Mouse (Mus musculus): ENCODE results near the gene Lipc. TPM values are rescaled to one million over a fixed set of nuclear protein-coding genes. Genes with fewer than 3 reads are reported as not detected.

The Lipc gene
- polyA plus RNA-seq, 1 experiment = 0.08 TPM

DNA sequence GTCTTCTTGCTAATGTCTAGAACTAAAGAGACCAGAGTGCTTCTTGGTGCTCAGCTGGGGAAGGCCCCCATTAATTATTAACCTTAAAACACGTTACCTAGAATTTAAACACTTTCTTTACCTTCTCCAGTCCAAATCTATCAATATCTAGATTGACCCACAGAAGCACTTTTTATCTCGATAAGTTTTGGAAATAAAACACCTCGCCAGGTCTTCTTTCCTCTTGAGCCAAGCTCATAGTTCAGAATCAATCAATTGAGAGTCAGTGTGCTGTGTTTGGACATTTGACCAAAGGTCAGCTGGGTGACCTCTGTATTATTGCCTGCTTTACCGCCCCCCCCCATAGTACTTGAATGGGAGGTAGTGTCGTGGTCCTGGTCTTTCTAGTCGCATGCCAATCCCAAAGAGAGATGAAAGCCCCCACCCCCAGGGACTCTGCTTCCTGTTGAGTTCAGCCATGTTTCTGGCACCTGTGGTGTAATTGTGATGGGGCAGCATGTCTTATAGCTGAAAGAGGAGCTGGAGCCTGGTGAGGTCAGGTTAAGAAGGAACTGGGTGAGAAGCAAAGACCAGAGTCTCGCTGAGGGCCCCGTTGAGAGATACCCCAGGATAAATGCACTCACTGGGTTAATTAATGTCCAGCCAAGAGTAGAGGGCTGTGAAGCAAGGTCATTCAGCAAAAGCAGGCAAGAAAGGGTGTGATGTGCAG is 17.3 kb downstream of the Lipc start:
- 70% methylated on average over 8 of the region's 8 CpGs for WGBS
- H3K27me3 ChIP-seq (ENCODE audit: control insufficient read depth, insufficient read depth, low read length) = no peaks in the 10 kb centered on the region
- H3K4me1 ChIP-seq (ENCODE audit: control insufficient read depth, insufficient read depth, low read length) = peaks cover 35% of the 10 kb centered on the region
- DNase-seq = no peak
- H3K4me3 ChIP-seq (replicated peaks; ENCODE audit: insufficient read depth, low read depth, low read length) = no peak overlapping the region
- H3K27ac ChIP-seq (ENCODE audit: insufficient read depth, low read length) = no peak overlapping the region
- TF ChIP-seq POLR2A (IDR thresholded peaks at IDR 0.05; ENCODE audit: borderline replicate concordance, insufficient read depth, low read length) (no peak), CTCF (IDR thresholded peaks at IDR 0.05; ENCODE audit: borderline replicate concordance, insufficient read depth, low read depth, low read length) (no peak)

DNA sequence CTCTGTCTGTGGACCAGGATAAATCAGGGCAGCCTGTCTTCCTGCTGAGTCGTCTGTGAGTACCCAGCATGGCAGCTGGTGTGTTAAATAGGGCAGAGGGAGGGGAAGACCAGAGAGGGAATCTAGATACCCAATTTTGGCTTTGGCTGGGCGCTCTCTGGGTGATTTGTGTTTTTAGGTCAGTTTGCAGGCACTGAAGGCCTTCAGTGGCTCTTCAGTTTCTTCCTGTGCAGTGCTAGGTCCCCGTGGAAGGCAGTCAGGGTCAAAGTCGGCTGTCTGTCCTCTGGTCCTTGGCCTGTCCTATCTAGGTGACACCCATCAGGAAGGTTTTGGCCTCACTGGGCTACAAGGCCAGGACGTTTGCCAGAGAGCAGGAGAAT is 21.4 kb downstream of the Lipc start:
- peak; percentile 87 to 95 for DNase-seq
- WGBS = 9% methylated on average over 5 of the region's 5 CpGs
- Histone ChIP-seq H3K27me3 (ENCODE audit: control insufficient read depth, insufficient read depth, low read length) (no peaks in the 10 kb centered on the region), H3K4me1 (ENCODE audit: control insufficient read depth, insufficient read depth, low read length) (peaks cover 26% of the 10 kb centered on the region), H3K4me3 (replicated peaks; ENCODE audit: insufficient read depth, low read depth, low read length) (peak overlapping the region; percentile 12), H3K27ac (ENCODE audit: insufficient read depth, low read length) (peak overlapping the region; percentile 88)
- TF ChIP-seq POLR2A (IDR thresholded peaks at IDR 0.05; ENCODE audit: borderline replicate concordance, insufficient read depth, low read length) (peak; percentile 43; the same call in 1 of the 2 replicates), CTCF (IDR thresholded peaks at IDR 0.05; ENCODE audit: borderline replicate concordance, insufficient read depth, low read depth, low read length) (no peak)

- peak; percentile 87 for DNase-seq
- peak overlapping the region; percentile 12 for H3K4me3 ChIP-seq (replicated peaks; ENCODE audit: insufficient read depth, low read depth, low read length)
- 13% methylated on average over 15 of the region's 15 CpGs for WGBS
- H3K27ac ChIP-seq (ENCODE audit: insufficient read depth, low read length) = peak overlapping the region; percentile 88
- TF ChIP-seq CTCF (IDR thresholded peaks at IDR 0.05; ENCODE audit: borderline replicate concordance, insufficient read depth, low read depth, low read length) (peak; percentile 72), POLR2A (IDR thresholded peaks at IDR 0.05; ENCODE audit: borderline replicate concordance, insufficient read depth, low read length) (no peak)
- no peaks in the 10 kb centered on the region for H3K27me3 ChIP-seq (ENCODE audit: control insufficient read depth, insufficient read depth, low read length)
- peaks cover 26% of the 10 kb centered on the region for H3K4me1 ChIP-seq (ENCODE audit: control insufficient read depth, insufficient read depth, low read length)
Measured at GRCm38 (mm10) chr9:70929840-70930640, 22.0 kb downstream of the Lipc start.

DNA sequence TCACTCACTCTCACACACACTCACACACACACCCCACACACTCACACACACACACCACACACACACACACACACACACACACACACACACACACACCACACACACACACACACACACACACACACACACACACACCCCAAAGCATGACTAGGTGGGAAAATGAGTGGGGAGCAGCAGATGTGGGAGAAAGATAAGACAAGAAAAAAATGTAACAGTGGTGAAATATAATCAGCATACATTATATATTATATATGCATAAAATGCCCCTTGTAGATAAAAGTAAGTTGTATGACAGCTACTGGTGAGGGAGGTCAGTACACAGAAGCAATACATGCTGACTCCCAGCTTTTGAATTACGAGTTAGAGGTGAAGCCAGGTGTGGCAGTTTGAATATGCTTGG is 23.6 kb downstream of the Lipc start:
- Histone ChIP-seq H3K4me3 (replicated peaks; ENCODE audit: insufficient read depth, low read depth, low read length) (no peak overlapping the region), H3K27me3 (ENCODE audit: control insufficient read depth, insufficient read depth, low read length) (no peaks in the 10 kb centered on the region), H3K27ac (ENCODE audit: insufficient read depth, low read length) (peak overlapping the region; percentile 70), H3K4me1 (ENCODE audit: control insufficient read depth, insufficient read depth, low read length) (peaks cover 26% of the 10 kb centered on the region)
- 97% methylated on average over 1 of the region's 1 CpGs for WGBS
- DNase-seq = no peak
- no peak for TF ChIP-seq POLR2A (IDR thresholded peaks at IDR 0.05; ENCODE audit: borderline replicate concordance, insufficient read depth, low read length)
- no peak for TF ChIP-seq CTCF (IDR thresholded peaks at IDR 0.05; ENCODE audit: borderline replicate concordance, insufficient read depth, low read depth, low read length)

DNA sequence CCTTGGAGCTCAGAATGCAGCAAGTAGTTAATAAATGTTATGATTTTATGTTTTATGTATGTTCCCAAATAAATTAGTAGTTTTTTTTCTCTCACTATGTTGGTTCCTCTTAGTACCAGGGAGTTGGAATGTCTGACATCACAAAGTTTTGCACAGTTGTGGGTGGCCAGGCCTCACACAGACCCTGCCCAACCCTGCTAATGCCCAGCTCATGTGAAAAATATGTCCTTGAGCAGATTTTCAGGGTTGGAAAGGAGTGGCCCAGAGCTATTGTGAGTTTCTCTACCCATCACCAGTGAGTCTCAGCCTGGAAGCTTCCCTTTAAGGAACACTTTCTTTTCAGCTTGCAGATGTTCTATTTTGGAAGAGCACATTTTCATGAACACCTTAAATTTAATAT is 24.3 kb downstream of the Lipc start:
- DNase-seq = no peak
- Histone ChIP-seq H3K4me3 (replicated peaks; ENCODE audit: insufficient read depth, low read depth, low read length) (no peak overlapping the region), H3K27ac (ENCODE audit: insufficient read depth, low read length) (no peak overlapping the region), H3K4me1 (ENCODE audit: control insufficient read depth, insufficient read depth, low read length) (peaks cover 26% of the 10 kb centered on the region), H3K27me3 (ENCODE audit: control insufficient read depth, insufficient read depth, low read length) (no peaks in the 10 kb centered on the region)
- TF ChIP-seq CTCF (IDR thresholded peaks at IDR 0.05; ENCODE audit: borderline replicate concordance, insufficient read depth, low read depth, low read length) (no peak), POLR2A (IDR thresholded peaks at IDR 0.05; ENCODE audit: borderline replicate concordance, insufficient read depth, low read length) (no peak)

DNA sequence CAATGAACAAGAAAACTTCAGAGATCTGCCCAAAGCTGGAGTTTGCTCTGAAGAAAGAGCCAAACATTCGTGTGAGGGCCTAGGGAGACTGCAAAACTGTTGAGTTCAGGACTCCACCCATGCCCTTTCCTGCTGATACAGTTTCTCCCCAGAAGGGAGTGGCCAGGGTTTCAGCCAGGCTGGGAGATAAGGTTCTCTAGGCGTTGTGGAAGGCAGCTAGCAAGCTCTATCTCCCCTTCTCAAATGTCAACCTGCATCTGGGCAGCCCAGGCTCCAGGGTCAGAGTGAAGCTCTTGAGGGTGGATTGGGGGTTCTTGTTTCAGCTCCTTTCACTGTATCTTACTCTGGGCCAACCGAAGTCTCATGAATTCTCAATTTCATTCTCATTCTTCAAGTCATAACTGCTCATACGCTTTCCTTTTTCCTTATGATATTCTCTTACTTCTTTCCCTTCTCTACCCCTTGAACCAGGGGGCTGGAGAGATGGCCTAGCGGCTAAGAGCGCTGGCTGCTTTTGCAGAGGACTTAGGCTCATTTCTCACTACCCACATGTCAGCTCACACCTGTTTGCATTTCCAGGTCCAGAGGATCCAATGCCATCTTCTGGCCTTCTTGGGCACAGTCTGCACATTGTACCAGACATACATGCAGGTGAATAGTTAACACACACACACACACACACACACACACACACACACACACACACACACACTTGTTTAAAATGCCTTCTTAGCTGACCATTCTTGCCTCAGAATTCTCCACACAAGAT is 25.0 kb downstream of the Lipc start:
- TF ChIP-seq CTCF (IDR thresholded peaks at IDR 0.05; ENCODE audit: borderline replicate concordance, insufficient read depth, low read depth, low read length) (no peak), POLR2A (IDR thresholded peaks at IDR 0.05; ENCODE audit: borderline replicate concordance, insufficient read depth, low read length) (no peak)
- Histone ChIP-seq H3K27ac (ENCODE audit: insufficient read depth, low read length) (no peak overlapping the region), H3K4me3 (replicated peaks; ENCODE audit: insufficient read depth, low read depth, low read length) (no peak overlapping the region), H3K27me3 (ENCODE audit: control insufficient read depth, insufficient read depth, low read length) (no peaks in the 10 kb centered on the region), H3K4me1 (ENCODE audit: control insufficient read depth, insufficient read depth, low read length) (peaks cover 27% of the 10 kb centered on the region)
- DNase-seq = no peak
- WGBS = 90% methylated on average over 6 of the region's 6 CpGs

- DNase-seq = no peak
- TF ChIP-seq CTCF (IDR thresholded peaks at IDR 0.05; ENCODE audit: borderline replicate concordance, insufficient read depth, low read depth, low read length) (no peak), POLR2A (IDR thresholded peaks at IDR 0.05; ENCODE audit: borderline replicate concordance, insufficient read depth, low read length) (no peak)
- Histone ChIP-seq H3K27ac (ENCODE audit: insufficient read depth, low read length) (no peak overlapping the region), H3K4me1 (ENCODE audit: control insufficient read depth, insufficient read depth, low read length) (peaks cover 17% of the 10 kb centered on the region), H3K4me3 (replicated peaks; ENCODE audit: insufficient read depth, low read depth, low read length) (no peak overlapping the region), H3K27me3 (ENCODE audit: control insufficient read depth, insufficient read depth, low read length) (no peaks in the 10 kb centered on the region)
- 85% methylated on average over 6 of the region's 6 CpGs for WGBS
Measured at GRCm38 (mm10) chr9:70925225-70925624, 26.8 kb downstream of the Lipc start.

Data from cerebellum, adult 2 months (tissue).